Mouse (Mus musculus) cerebellum, postnatal 25 days (tissue): Measurements from ENCODE around the gene Mxra7.
"Not testable (repeated sequence)": the region's sequence is repeated elsewhere in the genome, so short reads cannot be mapped to it uniquely, and the experiment has no call there.

ENCODE experiments used
- DNase-seq, 2 experiments: peaks; one replicate each; pipeline ENCODE4 v3.0.0; 2021; ENCODE audit warnings: mixed read lengths in 2 of 2

The Mxra7 gene

GRCm38 (mm10) chr11:116827534-116828165, at the start of gene Mxra7:
Gene Mxra7, minus strand, starts transcription at chr11:116828046.
- DNase-seq, result peak; percentile 77 to 83

DNA sequence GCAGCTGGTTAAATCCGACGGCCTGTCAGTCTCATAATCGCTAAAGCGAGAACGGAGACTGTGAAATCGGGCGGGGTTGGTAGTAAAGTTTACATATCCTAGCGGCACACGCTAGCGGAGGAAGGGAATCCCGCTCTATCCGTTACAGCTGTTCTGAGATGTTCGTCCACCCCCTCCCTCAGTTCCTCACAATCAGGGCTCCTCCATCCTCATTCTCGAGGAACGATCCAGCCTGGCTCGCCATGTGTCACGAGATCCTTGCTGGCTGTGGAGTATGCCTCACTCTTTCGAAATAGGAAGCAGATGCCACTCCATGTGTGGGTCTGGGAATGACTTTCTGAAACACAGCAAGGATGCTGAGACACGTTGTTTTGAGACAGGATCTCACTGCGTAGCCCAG, 46.1 kb upstream of the Mxra7 start:
- DNase-seq, result no peak

DNA sequence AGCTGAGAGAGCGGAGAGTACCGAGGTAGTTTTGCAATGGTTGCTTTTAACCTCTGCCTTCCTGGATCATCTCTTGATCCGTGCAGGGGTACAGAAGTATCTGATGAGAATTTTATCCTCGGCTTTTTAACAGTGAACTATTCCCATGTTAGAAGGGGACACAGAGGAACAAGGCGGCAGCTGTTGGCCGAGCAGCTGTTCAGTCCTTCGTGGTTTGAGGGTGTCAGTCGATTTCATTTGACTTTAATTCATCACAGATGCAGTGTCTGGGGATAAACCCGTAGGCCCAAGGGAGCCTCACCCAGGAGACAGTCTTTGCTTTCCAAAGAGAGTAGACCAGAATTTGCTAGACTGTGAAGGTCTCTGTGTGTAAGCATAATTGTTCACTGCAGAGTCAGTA, 43.7 kb upstream of the Mxra7 start:
- no peak for DNase-seq

DNA sequence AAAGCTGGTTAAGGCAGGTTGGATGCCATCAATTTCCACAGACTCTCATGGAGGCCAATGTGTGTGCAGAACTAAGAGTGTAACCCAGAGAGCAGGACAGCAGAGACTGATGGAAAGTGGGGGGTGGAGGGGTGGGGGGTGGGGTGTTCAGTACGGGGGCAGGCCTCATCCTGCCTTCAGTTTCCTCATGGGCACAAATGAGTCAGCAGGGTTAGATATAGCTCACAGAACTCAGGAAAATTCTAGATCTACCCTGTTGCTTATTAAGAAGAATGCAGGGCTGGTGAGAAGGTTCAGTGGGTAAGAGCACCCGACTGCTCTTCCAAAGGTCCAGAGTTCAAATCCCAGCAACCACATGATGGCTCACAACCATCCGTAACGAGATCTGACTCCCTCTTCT, 41.8 kb upstream of the Mxra7 start:
- DNase-seq, result no peak

- no peak for DNase-seq
Measured at GRCm38 (mm10) chr11:116869223-116869622, 41.4 kb upstream of the Mxra7 start.

- DNase-seq, result no peak
Measured at GRCm38 (mm10) chr11:116868129-116868528, 40.3 kb upstream of the Mxra7 start.

- DNase-seq, result no peak
Measured at GRCm38 (mm10) chr11:116865945-116866585, 38.2 kb upstream of the Mxra7 start.

GRCm38 (mm10) chr11:116864444-116864843, 36.6 kb upstream of the Mxra7 start:
- no peak for DNase-seq

GRCm38 (mm10) chr11:116857183-116857850, 29.5 kb upstream of the Mxra7 start:
- DNase-seq, result no peak

DNA sequence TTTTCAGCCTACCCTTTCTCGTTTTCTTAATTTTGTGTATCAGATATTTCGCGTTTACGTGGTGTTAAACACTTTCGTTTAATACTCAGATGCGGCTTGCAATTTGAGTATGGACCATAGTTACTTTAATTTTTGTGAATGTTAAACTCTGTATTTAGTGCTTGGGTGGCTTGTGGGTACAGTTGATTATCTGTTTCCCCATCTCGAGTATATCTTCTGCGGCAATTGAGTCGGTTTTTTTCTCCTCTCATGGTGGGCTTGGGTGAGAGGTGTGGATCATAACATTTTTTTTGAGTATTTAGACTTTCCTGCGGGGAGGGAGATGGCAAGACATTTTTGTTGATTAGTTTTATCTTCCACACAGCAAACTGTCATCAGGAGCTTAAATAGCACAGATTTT, 26.4 kb upstream of the Mxra7 start:
- no peak for DNase-seq

DNA sequence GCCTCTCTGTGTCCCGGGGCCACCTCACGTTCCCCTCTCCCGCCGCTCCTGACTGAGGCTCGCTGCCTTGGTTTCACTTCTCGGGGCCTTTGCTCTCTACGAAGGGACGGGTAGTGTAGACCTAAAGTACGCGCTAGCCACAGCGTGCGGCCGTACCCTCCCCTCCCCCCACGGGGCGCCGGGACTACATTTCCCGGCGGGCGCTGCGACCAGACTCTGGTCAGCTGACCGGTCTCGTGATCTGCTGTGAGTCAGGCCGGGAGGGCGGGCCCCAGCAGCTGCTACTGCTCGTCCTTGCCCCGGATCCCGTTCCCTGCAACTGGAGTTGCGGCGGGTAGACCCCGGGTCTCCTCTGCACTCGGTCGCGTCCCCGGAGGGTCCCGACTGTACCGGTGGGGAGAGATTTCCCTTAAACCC, 25.7 kb upstream of the Mxra7 start:
- peak; percentile 99 for DNase-seq

DNA sequence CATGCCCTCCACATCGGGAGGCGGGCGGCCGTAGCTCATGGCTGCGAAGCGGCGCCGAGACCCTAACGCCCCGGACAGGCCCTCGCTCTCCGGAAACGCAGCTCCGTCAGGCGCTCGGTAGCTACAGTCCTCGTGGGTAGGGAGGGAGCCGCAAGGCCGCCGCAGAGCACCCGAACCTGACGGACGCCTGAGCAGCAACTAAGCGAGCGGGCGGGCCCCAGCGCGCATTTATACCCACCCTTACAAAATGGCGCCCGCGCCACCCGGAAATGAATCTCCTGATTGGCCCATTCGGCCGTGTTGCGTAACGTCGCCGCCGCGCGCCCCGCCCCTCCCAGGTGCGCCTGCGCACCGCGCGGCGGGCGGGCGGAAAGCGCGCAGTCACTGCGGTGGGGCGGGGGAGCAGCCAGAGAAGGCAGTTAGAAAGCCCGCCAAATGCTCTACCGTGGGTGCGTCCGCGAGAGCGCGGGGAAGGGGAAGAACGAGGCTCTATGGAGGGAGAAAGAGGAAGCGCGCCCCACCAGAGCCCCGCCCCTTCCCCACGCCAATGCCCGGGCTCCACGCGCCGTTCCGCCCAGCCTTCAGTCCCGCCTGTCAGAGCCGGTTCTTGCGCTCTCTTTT, 25.2 kb upstream of the Mxra7 start, which contains the start of gene Srsf2:
Gene Srsf2, minus strand, starts transcription at position 204 of the 621 bp plus-strand sequence.
- peak; percentile 98 to 99 for DNase-seq

GRCm38 (mm10) chr11:116852291-116852890, 24.5 kb upstream of the Mxra7 start, which contains the start of gene Mfsd11:
Gene Mfsd11, plus strand, starts transcription at chr11:116852440.
- peak; percentile 86 to 90 for DNase-seq

- DNase-seq, result no peak
Measured at GRCm38 (mm10) chr11:116851576-116852290, 23.9 kb upstream of the Mxra7 start.

DNA sequence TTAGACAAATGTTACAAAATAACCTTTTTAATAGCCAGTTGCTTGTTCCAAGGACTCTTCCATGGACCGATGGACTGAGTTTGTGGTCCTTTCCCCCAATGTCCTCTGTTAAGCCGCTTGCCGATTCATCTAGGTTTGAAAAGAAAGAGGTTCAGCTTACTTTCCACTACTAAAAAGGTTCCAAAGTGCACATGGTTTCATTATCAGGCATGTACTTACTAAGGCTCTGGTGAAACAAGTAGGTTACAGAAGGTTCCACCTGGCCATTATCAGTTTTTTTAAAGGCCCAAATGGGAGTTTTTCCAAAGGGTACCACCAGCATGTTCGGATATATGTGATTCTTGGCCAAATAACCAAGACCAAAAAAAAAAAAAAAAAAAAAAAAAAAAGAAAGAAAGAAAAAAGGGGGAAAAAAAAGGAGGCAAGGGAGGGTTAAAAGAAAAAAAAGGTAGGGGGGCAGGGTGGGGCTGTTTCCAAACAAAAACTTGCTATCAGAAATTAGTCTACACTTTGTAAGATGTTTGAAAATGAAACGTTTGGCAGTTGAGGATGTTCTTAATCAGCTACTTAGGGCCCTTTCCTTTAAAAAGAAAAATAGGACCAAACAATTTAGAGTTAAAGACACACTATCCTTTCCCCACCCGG, 23.1 kb upstream of the Mxra7 start:
- DNase-seq, result no peak

GRCm38 (mm10) chr11:116850085-116850484, 22.2 kb upstream of the Mxra7 start:
- no peak for DNase-seq

DNA sequence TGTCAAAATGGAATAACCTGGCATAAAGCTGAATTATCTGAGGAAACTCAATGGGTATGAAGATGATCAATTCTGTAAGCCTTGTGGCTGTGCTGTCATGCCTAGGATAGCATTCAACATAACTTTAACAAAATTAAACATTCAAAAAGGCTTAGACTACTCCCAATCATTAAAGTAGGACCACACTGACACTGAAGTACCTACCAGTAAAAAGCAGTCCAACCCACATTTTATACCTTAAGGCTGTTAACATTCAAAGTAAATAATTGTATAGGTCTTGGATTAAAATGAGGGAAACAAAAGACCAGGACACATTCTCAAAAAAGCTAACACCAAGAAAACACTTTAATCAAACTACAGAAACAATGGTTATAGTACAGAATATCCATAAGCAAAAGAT, 21.7 kb upstream of the Mxra7 start:
- no peak for DNase-seq

DNA sequence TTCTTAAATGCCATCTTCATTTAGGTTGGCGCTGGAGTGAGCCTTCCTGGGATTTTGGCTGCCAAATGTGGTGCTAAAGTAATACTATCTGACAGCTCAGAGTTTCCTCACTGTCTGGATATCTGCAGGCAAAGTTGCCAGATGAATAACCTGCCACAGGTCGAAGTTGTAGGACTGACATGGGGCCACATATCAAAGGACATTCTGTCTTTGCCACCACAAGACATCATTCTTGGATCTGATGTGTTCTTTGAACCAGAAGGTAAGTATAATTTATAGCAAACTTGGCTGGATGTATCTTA, 21.0 kb upstream of the Mxra7 start:
- DNase-seq, result not testable (repeated sequence)

- no peak for DNase-seq
Measured at GRCm38 (mm10) chr11:116848086-116848876, 20.4 kb upstream of the Mxra7 start.

DNA sequence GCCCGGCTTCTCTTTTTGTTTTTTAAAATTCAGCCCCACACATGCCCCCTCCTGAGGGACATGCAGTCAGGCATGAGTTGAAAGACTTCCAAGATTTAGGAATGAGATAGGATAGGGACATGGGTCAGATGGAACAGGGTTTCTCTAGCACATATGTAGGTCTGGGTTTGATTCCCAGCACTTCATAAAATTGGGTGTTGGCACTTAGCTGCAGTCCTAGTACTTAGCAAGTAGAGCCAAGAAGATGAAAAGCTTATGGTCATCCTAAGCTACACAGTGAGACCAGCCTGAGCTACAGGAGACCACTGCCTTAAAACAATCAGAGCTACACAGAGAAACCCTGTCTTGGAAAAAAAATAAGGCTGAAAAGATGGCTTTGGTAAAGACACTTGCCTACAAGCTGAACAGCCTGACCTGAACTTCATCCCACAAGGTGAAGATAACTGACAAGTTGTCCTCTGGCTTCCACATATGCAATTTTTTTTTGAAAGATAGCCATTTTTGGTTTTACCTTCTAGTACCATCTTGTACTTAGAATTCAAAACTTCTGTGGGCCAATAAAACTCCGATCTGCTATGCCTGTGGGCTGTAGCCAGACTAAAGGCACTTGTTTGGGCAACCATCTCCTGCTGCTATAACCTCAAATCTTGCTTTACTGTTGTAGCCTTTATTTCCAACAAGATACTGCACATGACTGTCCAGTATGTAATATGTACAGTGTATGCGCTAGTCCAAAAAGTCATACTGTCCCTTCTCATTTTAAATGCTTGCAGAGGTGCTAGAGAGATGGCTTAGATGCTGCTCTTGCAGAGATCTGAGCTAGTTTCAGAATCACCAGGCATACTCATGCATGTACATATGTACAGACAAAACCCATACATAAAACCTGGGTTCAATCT, 19.6 kb upstream of the Mxra7 start:
- no peak for DNase-seq
